Mouse (Mus musculus) lung, postnatal 0 days (tissue): ENCODE measurements around the gene Garem2. TPM values are rescaled to one million over a fixed set of nuclear protein-coding genes. Genes with fewer than 3 reads are reported as not detected.

ENCODE experiments used
- ATAC-seq: fragments of 200-750 bp; cut with Nextera tagmentation; 2 replicates; pipeline ENCODE4 v1.8.0; 2017; ENCODE audit warnings: moderate library complexity
- DNase-seq: peaks from one replicate; pipeline ENCODE4 v3.0.0-alpha.2; 2016; ENCODE audit warnings: low spot score
- H3K27ac ChIP-seq: fragments of 300-500 bp; sonication (generic); 2 replicates; pipeline ENCODE4 v1.5.1; 2014; ENCODE audit warnings: antibody characterized with exemption, mild to moderate bottlenecking, low read length, mixed read lengths
- H3K27me3 ChIP-seq: fragments of 300-500 bp; sonication (generic); replicated peaks from 2 replicates; pipeline ENCODE4 v1.6.1; 2014; ENCODE audit warnings: low read length, mixed read lengths; ENCODE audit not compliant: insufficient read depth
- H3K36me3 ChIP-seq: fragments of 300-500 bp; sonication (generic); 2 replicates; pipeline ENCODE4 v1.6.1; 2014; ENCODE audit warnings: low read length, mixed read lengths; ENCODE audit not compliant: insufficient read depth
- H3K4me1 ChIP-seq: fragments of 300-500 bp; sonication (generic); 2 replicates; pipeline ENCODE4 v1.6.1; 2014; ENCODE audit warnings: antibody characterized with exemption, low read depth, low read length, mixed read lengths; ENCODE audit not compliant: insufficient read depth
- H3K4me2 ChIP-seq: fragments of 300-500 bp; sonication (generic); replicated peaks from 2 replicates; pipeline ENCODE4 v1.6.1; 2014; ENCODE audit warnings: low read depth, mild to moderate bottlenecking, low read length, moderate library complexity, mixed read lengths
- H3K4me3 ChIP-seq: fragments of 300-500 bp; sonication (generic); 2 replicates; pipeline ENCODE4 v1.5.1; 2014; ENCODE audit warnings: low read depth, low read length
- H3K9ac ChIP-seq: fragments of 300-500 bp; sonication (generic); replicated peaks from 2 replicates; pipeline ENCODE4 v1.6.1; 2014; ENCODE audit warnings: low read depth, mild to moderate bottlenecking
- H3K9me3 ChIP-seq: fragments of 300-500 bp; sonication (generic); 2 replicates; pipeline ENCODE4 v1.6.1; 2016; ENCODE audit warnings: low read length, mixed read lengths
- CTCF ChIP-seq: IDR thresholded peaks from 2 replicates; pipeline ENCODE4 v1.5.1; 2016; ENCODE audit warnings: antibody characterized with exemption, mild to moderate bottlenecking
- EP300 ChIP-seq: IDR thresholded peaks from 2 replicates; pipeline ENCODE4 v1.6.1; 2016; ENCODE audit warnings: antibody characterized with exemption, mild to moderate bottlenecking, control low read depth
- WGBS: fragments of 180-500 bp; shearing (Covaris S2); extraction: QIAGEN DNeasy Blood & Tissue Kit; methylation state at CpG from one replicate; pipeline ENCODE4 v1.1.7; 2014; 5-methylcytosine and 5-hydroxymethylcytosine counted together
- polyA plus RNA-seq: library from polyadenylated mRNA; unstranded; fragments of >200 nt; fragmentation: Nextera tagmentation; extraction: Ambion mirVana; gene quantifications from 2 replicates; pipeline ENCODE4 v1.2.1, GENCODE M21; 2015

Gene Garem2
- polyA plus RNA-seq, 1 experiment from 2014 or later, result 0.04 TPM

GRCm38 (mm10) chr5:30109899-30110298 is 4.9 kb downstream of the Garem2 start:
- TF ChIP-seq EP300 (no peak), CTCF (no peak)
- Histone ChIP-seq H3K4me3 (no peak overlapping the region), H3K27me3 (peaks cover 44% of the 10 kb centered on the region), H3K27ac (no peak overlapping the region), H3K36me3 (no peaks in the 10 kb centered on the region), H3K4me1 (peaks cover 7% of the 10 kb centered on the region; the same call in 1 of the 2 replicates), H3K9ac (no peak overlapping the region), H3K9me3 (no peaks in the 10 kb centered on the region), H3K4me2 (no peak overlapping the region)
- DNase-seq (no peak), ATAC-seq (no peak)
- WGBS, result 64% methylated on average over 2 of the region's 2 CpGs

GRCm38 (mm10) chr5:30110371-30111060 is 5.6 kb downstream of the Garem2 start:
- no peak overlapping the region for H3K9ac ChIP-seq
- no peak for DNase-seq

GRCm38 (mm10) chr5:30111126-30111525 is 6.2 kb downstream of the Garem2 start:
- Histone ChIP-seq H3K4me1 (peaks cover 3% of the 10 kb centered on the region; the same call in 1 of the 2 replicates), H3K27me3 (peaks cover 34% of the 10 kb centered on the region), H3K4me3 (no peak overlapping the region), H3K9me3 (no peaks in the 10 kb centered on the region), H3K4me2 (peak overlapping the region; percentile 33), H3K27ac (no peak overlapping the region), H3K36me3 (no peaks in the 10 kb centered on the region), H3K9ac (no peak overlapping the region)
- 3% methylated on average over 18 of the region's 18 CpGs for WGBS
- ATAC-seq (no peak), DNase-seq (peak; percentile 22)
- no peak for TF ChIP-seq EP300
- TF ChIP-seq CTCF, result peak; percentile 41

More at GRCm38 (mm10) chr5:30110371-30111060, 5.6 kb downstream of the Garem2 start:
- Histone ChIP-seq H3K36me3 (no peaks in the 10 kb centered on the region), H3K4me2 (peak overlapping the region; percentile 33; the same call in 1 of the 2 replicates), H3K27me3 (peaks cover 40% of the 10 kb centered on the region), H3K9me3 (no peaks in the 10 kb centered on the region), H3K4me1 (peaks cover 3% of the 10 kb centered on the region; the same call in 1 of the 2 replicates), H3K4me3 (no peak overlapping the region), H3K27ac (no peak overlapping the region)
- TF ChIP-seq EP300 (no peak), CTCF (no peak)
- ATAC-seq, result no peak
- WGBS, result 19% methylated on average over 21 of the region's 22 CpGs

GRCm38 (mm10) chr5:30111771-30112170 is 6.8 kb downstream of the Garem2 start:
- Histone ChIP-seq H3K36me3 (no peaks in the 10 kb centered on the region), H3K4me2 (no peak overlapping the region), H3K27me3 (peaks cover 27% of the 10 kb centered on the region), H3K4me3 (no peak overlapping the region), H3K4me1 (peaks cover 3% of the 10 kb centered on the region; the same call in 1 of the 2 replicates), H3K9me3 (no peaks in the 10 kb centered on the region), H3K27ac (no peak overlapping the region), H3K9ac (no peak overlapping the region)
- 61% methylated on average over 3 of the region's 3 CpGs for WGBS
- no peak for ATAC-seq
- no peak for DNase-seq
- TF ChIP-seq EP300 (no peak), CTCF (peak; percentile 7; the same call in 1 of the 2 replicates)

- H3K9ac ChIP-seq, result no peak overlapping the region
- peaks cover 3% of the 10 kb centered on the region; the same call in 1 of the 2 replicates for H3K4me1 ChIP-seq
- ATAC-seq (no peak), DNase-seq (no peak)
- H3K9me3 ChIP-seq, result no peaks in the 10 kb centered on the region
- H3K4me2 ChIP-seq, result no peak overlapping the region
- H3K36me3 ChIP-seq, result no peaks in the 10 kb centered on the region
- H3K27ac ChIP-seq, result no peak overlapping the region
- peaks cover 25% of the 10 kb centered on the region for H3K27me3 ChIP-seq
- TF ChIP-seq EP300 (no peak), CTCF (peak; percentile 22; the same call in 1 of the 2 replicates)
- H3K4me3 ChIP-seq, result no peak overlapping the region
- WGBS, result 81% methylated on average over 3 of the region's 3 CpGs
Observed at GRCm38 (mm10) chr5:30112533-30113068, 7.6 kb downstream of the Garem2 start.

GRCm38 (mm10) chr5:30113881-30114760 is 9.2 kb downstream of the Garem2 start:
- no peak overlapping the region for H3K27ac ChIP-seq
- H3K36me3 ChIP-seq, result no peaks in the 10 kb centered on the region
- peak; percentile 74 for TF ChIP-seq CTCF
- TF ChIP-seq EP300, result no peak
- H3K4me1 ChIP-seq, result peaks cover 3% of the 10 kb centered on the region; the same call in 1 of the 2 replicates
- DNase-seq (peak; percentile 75), ATAC-seq (peak; percentile 88)
- H3K4me3 ChIP-seq, result peak overlapping the region; percentile 45
- H3K9ac ChIP-seq, result no peak overlapping the region
- H3K9me3 ChIP-seq, result no peaks in the 10 kb centered on the region
- peaks cover 25% of the 10 kb centered on the region for H3K27me3 ChIP-seq
- H3K4me2 ChIP-seq, result peak overlapping the region; percentile 86
- 2% methylated on average over 94 of the region's 103 CpGs for WGBS
